Mouse (Mus musculus) MEL (cell line): ENCODE results near the gene Cbln4. TPM values are rescaled to one million over a fixed set of nuclear protein-coding genes. Genes with fewer than 3 reads are reported as not detected.

Source experiments
- DNase-seq: peaks from one replicate; pipeline ENCODE4 v3.0.0; 2011; ENCODE audit warnings: low read depth, low spot score
- H3K27ac ChIP-seq: 2 replicates; pipeline ENCODE4 v1.5.1; 2012; ENCODE audit warnings: low read depth, mild to moderate bottlenecking, control low read depth, low read length, moderate library complexity; ENCODE audit not compliant: control insufficient read depth
- H3K27me3 ChIP-seq, 2 experiments: fragments of 150-350 bp in 1 of 2; sonication (generic) in 1 of 2; 2 replicates each; pipeline ENCODE4 v1.6.1; 2012; ENCODE audit warnings: low read length in 2 of 2, mild to moderate bottlenecking in 2 of 2, improper control_type of control experiment in 1 of 2, moderate library complexity in 1 of 2; ENCODE audit not compliant: insufficient read depth in 2 of 2, control insufficient read depth in 1 of 2
- H3K36me3 ChIP-seq, 2 experiments: 2 replicates each; pipeline ENCODE4 v1.6.1; 2012 to 2014; ENCODE audit warnings: low read length in 2 of 2, improper control_type of control experiment in 1 of 2, inconsistent platforms in 1 of 2, mild to moderate bottlenecking in 1 of 2; ENCODE audit not compliant: insufficient read depth in 2 of 2, control insufficient read depth in 1 of 2
- H3K4me1 ChIP-seq, 2 experiments: fragments of 150-350 bp in 1 of 2; sonication (generic) in 1 of 2; 2 replicates each; pipeline ENCODE4 v1.6.1; 2012; ENCODE audit warnings: low read length in 2 of 2, improper control_type of control experiment in 1 of 2, mild to moderate bottlenecking in 1 of 2; ENCODE audit not compliant: insufficient read depth in 2 of 2, control insufficient read depth in 1 of 2
- H3K4me3 ChIP-seq, 2 experiments: fragments of 150-350 bp in 1 of 2; sonication (generic) in 1 of 2; 2 replicates each; pipeline ENCODE4 v1.5.1; 2012; ENCODE audit warnings: low read depth in 2 of 2, low read length in 2 of 2, mild to moderate bottlenecking in 2 of 2, moderate library complexity in 2 of 2, control low read depth in 1 of 2, improper control_type of control experiment in 1 of 2; ENCODE audit not compliant: control insufficient read depth in 1 of 2, insufficient read depth in 1 of 2
- H3K79me2 ChIP-seq: 2 replicates; pipeline ENCODE4 v1.6.1; 2012; ENCODE audit warnings: mild to moderate bottlenecking, low read length, moderate library complexity; ENCODE audit not compliant: control insufficient read depth, poor library complexity, insufficient read depth
- H3K9ac ChIP-seq: 2 replicates; pipeline ENCODE4 v1.6.1; 2012; ENCODE audit warnings: low read depth, mild to moderate bottlenecking, control low read depth, low read length, moderate library complexity; ENCODE audit not compliant: control insufficient read depth, poor library complexity, severe bottlenecking
- H3K9me3 ChIP-seq: fragments of 150-350 bp; sonication (generic); replicated peaks from 2 replicates; pipeline ENCODE4 v1.6.1; 2012; ENCODE audit warnings: mild to moderate bottlenecking, low read length, improper control_type of control experiment, moderate library complexity; ENCODE audit not compliant: insufficient read depth
- CHD2 ChIP-seq: IDR thresholded peaks from 2 replicates; pipeline ENCODE4 v1.6.1; 2011; ENCODE audit warnings: low read length, improper control_type of control experiment
- E2F4 ChIP-seq: IDR thresholded peaks from 2 replicates; pipeline ENCODE4 v1.6.1; 2011; ENCODE audit warnings: low read depth, low read length, improper control_type of control experiment, borderline replicate concordance
- ETS1 ChIP-seq: IDR thresholded peaks from 2 replicates; pipeline ENCODE4 v1.6.1; 2012; ENCODE audit warnings: low read depth, mild to moderate bottlenecking, inconsistent platforms, low read length, improper control_type of control experiment, moderate library complexity
- GATA1 ChIP-seq: IDR thresholded peaks from 2 replicates; pipeline ENCODE4 v1.6.1; 2011; ENCODE audit warnings: low read depth, low read length, improper control_type of control experiment
- HCFC1 ChIP-seq: IDR thresholded peaks from 2 replicates; pipeline ENCODE4 v1.6.1; 2012; ENCODE audit warnings: low read depth, mild to moderate bottlenecking, inconsistent platforms, low read length, improper control_type of control experiment, moderate library complexity
- MYC ChIP-seq: IDR thresholded peaks from 2 replicates; pipeline ENCODE4 v1.6.1; 2011; ENCODE audit warnings: low read depth, mild to moderate bottlenecking, low read length, improper control_type of control experiment, moderate library complexity
- NRF1 ChIP-seq: IDR thresholded peaks from 2 replicates; pipeline ENCODE4 v1.6.1; 2014; ENCODE audit warnings: low read depth, mild to moderate bottlenecking, inconsistent platforms, low read length, improper control_type of control experiment, moderate library complexity; ENCODE audit not compliant: poor library complexity, insufficient read depth, severe bottlenecking
- POLR2A ChIP-seq, 2 experiments: IDR thresholded peaks; 2 replicates each; pipeline ENCODE4 v1.6.1; 2011 to 2012; ENCODE audit warnings: low read length in 2 of 2, mild to moderate bottlenecking in 2 of 2, control low read depth in 1 of 2, improper control_type of control experiment in 1 of 2, low read depth in 1 of 2, moderate library complexity in 1 of 2; ENCODE audit not compliant: control insufficient read depth in 1 of 2, insufficient read depth in 1 of 2, poor library complexity in 1 of 2
- POLR2AphosphoS2 ChIP-seq: IDR thresholded peaks from 2 replicates; pipeline ENCODE4 v1.6.1; 2011; ENCODE audit warnings: low read length, improper control_type of control experiment
- POLR2AphosphoS5 ChIP-seq: IDR thresholded peaks from 2 replicates; pipeline ENCODE4 v1.6.1; 2012; ENCODE audit warnings: low read depth, borderline replicate concordance, mild to moderate bottlenecking, inconsistent platforms, low read length, moderate library complexity, mixed read lengths
- RAD21 ChIP-seq: IDR thresholded peaks from 2 replicates; pipeline ENCODE4 v1.6.1; 2011; ENCODE audit warnings: mild to moderate bottlenecking, low read depth, low read length, improper control_type of control experiment
- TAL1 ChIP-seq: IDR thresholded peaks from 2 replicates; pipeline ENCODE4 v1.6.1; 2012; ENCODE audit warnings: mild to moderate bottlenecking, inconsistent platforms, low read length, moderate library complexity, mixed read lengths
- UBTF ChIP-seq: IDR thresholded peaks from 2 replicates; pipeline ENCODE4 v1.6.1; 2012; ENCODE audit warnings: low read depth, mild to moderate bottlenecking, inconsistent platforms, low read length, improper control_type of control experiment, moderate library complexity, borderline replicate concordance; ENCODE audit not compliant: insufficient read depth
- USF1 ChIP-seq: IDR thresholded peaks from 2 replicates; pipeline ENCODE4 v1.6.1; 2014; ENCODE audit warnings: low read depth, mild to moderate bottlenecking, inconsistent platforms, low read length, improper control_type of control experiment, moderate library complexity
- ZMIZ1 ChIP-seq: IDR thresholded peaks from 2 replicates; pipeline ENCODE4 v1.6.1; 2012; ENCODE audit warnings: low read depth, mild to moderate bottlenecking, inconsistent platforms, low read length, improper control_type of control experiment, moderate library complexity
- polyA plus RNA-seq, 2 experiments: library from polyadenylated mRNA; stranded (reverse) in 1 of 2; unstranded in 1 of 2; fragments of >175 nt in 1 of 2; fragments of >200 nt in 1 of 2; gene quantifications; 2 replicates each; pipeline versions ENCODE4 v1.2.1 to v1.2.4; 2012; ENCODE audit warnings: low replicate concordance in 2 of 2, low read depth in 1 of 2; ENCODE audit not compliant: insufficient read length in 2 of 2, insufficient read depth in 1 of 2, missing spikeins in 1 of 2
- total RNA-seq: library from RNA; depleted of rRNA; stranded (reverse); fragments of 300-350 nt; gene quantifications from 2 replicates; pipeline ENCODE4 v1.2.3, GENCODE M21; 2012

The Cbln4 gene
- total and polyA plus RNA-seq, 3 experiments = not detected

DNA sequence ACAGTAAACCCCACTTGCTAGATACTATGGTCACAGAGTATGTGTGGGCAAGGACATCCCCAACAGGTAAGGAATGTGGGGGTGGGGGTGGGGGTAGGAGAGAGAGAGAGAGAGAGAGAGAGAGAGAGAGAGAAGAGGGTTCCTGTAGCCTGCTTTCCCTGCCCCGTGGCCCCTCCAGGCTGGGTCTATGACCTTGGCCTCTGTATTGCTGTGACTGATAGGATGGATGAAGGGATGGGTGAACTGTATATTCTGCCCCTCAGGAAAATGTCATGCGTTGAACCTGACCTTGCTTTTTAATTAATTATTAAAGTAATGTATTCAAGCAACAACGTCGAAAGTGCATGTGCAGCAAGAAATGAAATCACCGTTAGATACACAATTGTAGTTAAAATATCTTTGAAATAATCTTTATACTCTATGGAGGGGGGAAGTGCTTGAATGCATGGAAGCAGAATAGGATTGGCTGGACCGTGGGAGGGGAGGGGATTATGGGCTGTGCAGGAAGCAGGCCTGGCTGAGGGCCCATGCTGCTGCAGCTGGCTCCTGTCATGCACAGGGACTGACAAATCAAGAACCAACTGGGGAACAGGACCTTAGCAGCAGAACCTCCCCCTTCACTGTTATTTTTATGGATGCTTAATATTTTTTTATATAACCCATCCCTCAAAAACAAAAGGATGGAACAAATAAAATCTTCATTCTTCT is 46.1 kb downstream of the Cbln4 start (continued):
- TF ChIP-seq HCFC1 = no peak
- no peak for TF ChIP-seq MYC
- TF ChIP-seq GATA1 = no peak
- TF ChIP-seq ZMIZ1 = no peak
- TF ChIP-seq POLR2AphosphoS5 = no peak

- DNase-seq = no peak
- Histone ChIP-seq H3K4me3 (no peak overlapping the region), H3K27me3 (no peaks in the 10 kb centered on the region), H3K9me3 (no peaks in the 10 kb centered on the region), H3K9ac (no peak overlapping the region), H3K36me3 (no peaks in the 10 kb centered on the region), H3K4me1 (no peaks in the 10 kb centered on the region), H3K27ac (no peak overlapping the region), H3K79me2 (no peaks in the 10 kb centered on the region)
- no peak for TF ChIP-seq TAL1
- TF ChIP-seq RAD21 = no peak
These were observed 48.4 kb downstream of the Cbln4 start for GRCm38 (mm10) chr2:171994861-171995260.

DNA sequence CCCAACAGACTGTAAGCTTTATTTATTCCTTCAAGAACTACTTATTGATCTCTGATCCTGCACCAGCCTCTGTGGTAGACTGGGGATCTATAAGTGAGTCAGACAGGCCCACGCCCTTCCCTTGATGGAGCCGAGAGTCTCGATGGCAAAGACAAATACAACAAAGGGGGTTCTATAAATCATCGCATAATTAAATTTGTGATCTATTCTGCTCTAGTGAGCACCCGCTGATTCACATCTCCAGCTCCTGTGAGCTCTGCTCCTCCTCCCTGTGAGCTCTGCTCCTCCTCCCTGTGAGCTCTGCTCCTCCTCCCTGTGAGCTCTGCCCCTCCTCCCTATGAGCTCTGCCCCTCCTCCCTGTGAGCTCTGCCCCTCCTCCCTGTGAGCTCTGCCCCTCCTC is 49.0 kb downstream of the Cbln4 start:
- no peak overlapping the region for H3K27ac ChIP-seq
- TF ChIP-seq ETS1 (no peak), CHD2 (no peak), NRF1 (no peak), POLR2AphosphoS2 (no peak), HCFC1 (no peak), POLR2AphosphoS5 (no peak), POLR2A (IDR thresholded peaks at IDR 0.05; ENCODE audit: control insufficient read depth in 1 of 2, insufficient read depth in 1 of 2, low read depth in 1 of 2, low read length in 2 of 2, poor library complexity in 1 of 2) (no peak), UBTF (no peak), E2F4 (no peak), USF1 (no peak)
- TF ChIP-seq, all 39 proteins: peak for 0
- H3K27me3 ChIP-seq = no peaks in the 10 kb centered on the region
- no peak overlapping the region for H3K9ac ChIP-seq
- H3K4me3 ChIP-seq = no peak overlapping the region
- H3K79me2 ChIP-seq = no peaks in the 10 kb centered on the region
- H3K9me3 ChIP-seq = no peaks in the 10 kb centered on the region
- no peak for DNase-seq
- H3K4me1 ChIP-seq = no peaks in the 10 kb centered on the region
- H3K36me3 ChIP-seq = no peaks in the 10 kb centered on the region
